8 mouse cellular contexts compared by ENCODE assay signal in the genomic region with DNA sequence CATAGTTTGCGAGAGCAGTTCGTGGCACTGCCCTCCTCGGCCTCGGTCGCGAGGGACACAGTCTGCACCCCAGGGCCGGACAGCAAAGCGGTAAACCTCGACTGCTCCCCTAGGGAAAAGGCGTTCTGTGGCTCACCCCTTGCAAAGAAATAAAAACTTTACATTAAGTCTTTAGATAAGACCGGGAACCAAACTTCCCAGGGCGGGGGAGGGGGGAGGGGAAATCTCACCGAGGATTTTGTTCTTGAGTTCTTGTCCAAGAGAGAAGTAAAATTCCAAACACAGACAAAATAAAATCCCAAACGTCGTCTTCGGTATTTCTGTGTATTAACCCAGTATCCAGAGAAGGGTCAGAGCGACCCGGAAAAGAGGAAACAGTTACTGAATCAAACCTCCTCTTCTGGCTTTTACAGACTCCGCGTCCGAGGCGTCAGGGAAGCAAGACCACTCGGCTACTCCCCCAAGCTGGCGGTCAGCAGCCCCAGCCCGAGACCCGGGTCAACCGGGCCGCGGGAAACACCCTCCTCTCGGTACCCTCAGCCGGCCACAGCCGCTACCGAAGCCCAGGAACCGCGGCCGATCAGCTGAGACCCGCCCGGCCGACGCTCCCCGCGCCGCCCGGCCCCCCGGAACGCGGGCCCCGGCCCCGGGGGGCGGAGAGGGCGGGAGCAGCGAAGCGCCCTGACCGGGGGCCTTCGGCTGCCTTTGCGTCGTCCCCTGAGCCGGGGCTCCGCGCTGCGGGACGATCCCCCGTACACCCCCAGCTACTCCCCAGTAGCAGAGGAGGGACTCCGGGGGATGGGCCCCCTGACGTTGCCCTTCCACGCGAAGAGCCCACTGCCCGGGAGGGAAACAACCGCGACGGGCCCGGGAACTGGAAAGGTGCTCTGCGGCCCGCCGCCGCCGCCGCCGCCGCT. TPM values are rescaled to one million over a fixed set of nuclear protein-coding genes. Genes with fewer than 3 reads are reported as not detected.
DNase-seq lines count a peak whose midpoint lies in the region; ATAC-seq and TF ChIP-seq lines count a peak whose summit lies in the region.

No protein-coding gene starts in this region.

- H3K9ac ChIP-seq in hindbrain, embryonic 14.5 days: peak overlapping the region; percentile 94

- H3K9me3 ChIP-seq in hindbrain, embryonic 14.5 days (ENCODE audit: control insufficient read depth, low read length): no peaks in the 10 kb centered on the region

- under 1% methylated on average over 75 of the region's 80 CpGs for WGBS in hindbrain, embryonic 14.5 days
- under 1% methylated on average over 74 of the region's 80 CpGs for WGBS in small intestine, adult 2 months

- DNase-seq in MN1 (ENCODE audit: low spot score): peak; percentile 14
- peak; percentile 62 for DNase-seq in cerebellum, adult 9-10 months
- peak; percentile 19 to 46 for DNase-seq in frontal cortex, postnatal 10 days (ENCODE audit: low spot score in 2 of 2)
- peak; percentile 28 for DNase-seq in hindbrain, embryonic 14.5 days (ENCODE audit: low spot score)
- peak; percentile 8 to 24 for DNase-seq in left cerebral cortex, postnatal 36 days (ENCODE audit: low spot score in 2 of 2)
- peak; percentile 13 for DNase-seq in mesoderm, embryonic 11.5 days (ENCODE audit: low read depth, low spot score)

- H3K4me3 ChIP-seq in hindbrain, embryonic 14.5 days (replicated peaks; ENCODE audit: low read length): peak overlapping the region; percentile 97
- peak overlapping the region; percentile 69 for H3K4me3 ChIP-seq in small intestine, adult 2 months (ENCODE audit: low read depth, low read length)

- intact Hi-C loops in left cerebral cortex, postnatal 36 days (cut with DNase I): loop anchor here (2.0 to 5.0 kb wide), 2 partner anchors 64 to 80 kb away; a partner anchor contains a TSS

- ATAC-seq in hindbrain, embryonic 14.5 days (ENCODE audit: low FRiP score): peak; percentile 29; the same call in 1 of the 2 replicates
- no peak for ATAC-seq in megakaryocyte-erythroid progenitor cell, adult 5-6 weeks (replicated peaks; ENCODE audit: low FRiP score, low TSS enrichment, poor library complexity, severe bottlenecking)

- no peaks in the 10 kb centered on the region for H3K27me3 ChIP-seq in hindbrain, embryonic 14.5 days (ENCODE audit: control insufficient read depth, insufficient read depth, low read length)
- H3K27me3 ChIP-seq in small intestine, adult 2 months (ENCODE audit: control insufficient read depth, insufficient read depth, low read length): no peaks in the 10 kb centered on the region

- H3K4me1 ChIP-seq in hindbrain, embryonic 14.5 days (replicated peaks; ENCODE audit: control insufficient read depth, insufficient read depth, low read length): peaks cover 42% of the 10 kb centered on the region
- H3K4me1 ChIP-seq in small intestine, adult 2 months (ENCODE audit: control insufficient read depth, insufficient read depth, insufficient read length, low read length): peaks cover 6% of the 10 kb centered on the region; the same call in 1 of the 2 replicates

- H3K27ac ChIP-seq in hindbrain, embryonic 14.5 days: peak overlapping the region; percentile 89
- peak overlapping the region; percentile 62 for H3K27ac ChIP-seq in small intestine, adult 2 months (ENCODE audit: insufficient read depth, low read depth, low read length)

- H3K4me2 ChIP-seq in hindbrain, embryonic 14.5 days (replicated peaks): peak overlapping the region; percentile 79

- peak; percentile 13; the same call in 1 of the 2 replicates for TF ChIP-seq POLR2A in small intestine, adult 2 months (IDR thresholded peaks at IDR 0.05; ENCODE audit: low read depth, low read length)

- TF ChIP-seq CTCF in small intestine, adult 2 months (IDR thresholded peaks at IDR 0.05; ENCODE audit: extremely low read depth, insufficient read length, insufficient replicate concordance, low read depth, low read length): no peak

- peaks cover 13% of the 10 kb centered on the region for H3K36me3 ChIP-seq in hindbrain, embryonic 14.5 days (replicated peaks; ENCODE audit: control insufficient read depth, insufficient read depth)
- H3K36me3 ChIP-seq in small intestine, adult 2 months (ENCODE audit: control insufficient read depth, insufficient read depth, low read length): peaks cover 13% of the 10 kb centered on the region

RNA-seq across cellular contexts. Expression of a gene that starts 1.7 kb away (rescaled TPM):
- polyA plus RNA-seq in hindbrain, embryonic 14.5 days (2014; fragmentation: Nextera tagmentation; extraction: Ambion mirVana): 37.3 and 40.7 TPM in 2 replicates
- total RNA-seq in left cerebral cortex, postnatal 36 days (2021): 10 to 100 TPM; 66.6 to 82.6 TPM
- 37.8 and 100 TPM in 2 replicates for polyA plus RNA-seq in small intestine, adult 2 months (2012; rRNA removed)
- 74.8 and 89.7 TPM in 2 replicates for total RNA-seq in megakaryocyte-erythroid progenitor cell, adult 5-6 weeks (2014; fragmentation: Nextera tagmentation)
- total RNA-seq in megakaryocyte-erythroid progenitor cell, adult 5-6 weeks (2017): 49.0 and 79.7 TPM in 2 replicates

RNA-seq across cellular contexts. Expression of a gene that starts 42.9 kb away (rescaled TPM):
- polyA plus RNA-seq in hindbrain, embryonic 14.5 days (2014; fragmentation: Nextera tagmentation; extraction: Ambion mirVana): 5.8 and 7.2 TPM in 2 replicates
- under 1 TPM; 0.32 to 0.86 TPM for total RNA-seq in left cerebral cortex, postnatal 36 days (2021)
- polyA plus RNA-seq in small intestine, adult 2 months (2012; rRNA removed): 56.0 and 168 TPM in 2 replicates
- 0.72 TPM in 1 of 2 replicates, not detected in the other for total RNA-seq in megakaryocyte-erythroid progenitor cell, adult 5-6 weeks (2014; fragmentation: Nextera tagmentation)
- total RNA-seq in megakaryocyte-erythroid progenitor cell, adult 5-6 weeks (2017): not detected in 2 replicates
